27 mouse cellular contexts compared by ENCODE assay signal in the genomic region with DNA sequence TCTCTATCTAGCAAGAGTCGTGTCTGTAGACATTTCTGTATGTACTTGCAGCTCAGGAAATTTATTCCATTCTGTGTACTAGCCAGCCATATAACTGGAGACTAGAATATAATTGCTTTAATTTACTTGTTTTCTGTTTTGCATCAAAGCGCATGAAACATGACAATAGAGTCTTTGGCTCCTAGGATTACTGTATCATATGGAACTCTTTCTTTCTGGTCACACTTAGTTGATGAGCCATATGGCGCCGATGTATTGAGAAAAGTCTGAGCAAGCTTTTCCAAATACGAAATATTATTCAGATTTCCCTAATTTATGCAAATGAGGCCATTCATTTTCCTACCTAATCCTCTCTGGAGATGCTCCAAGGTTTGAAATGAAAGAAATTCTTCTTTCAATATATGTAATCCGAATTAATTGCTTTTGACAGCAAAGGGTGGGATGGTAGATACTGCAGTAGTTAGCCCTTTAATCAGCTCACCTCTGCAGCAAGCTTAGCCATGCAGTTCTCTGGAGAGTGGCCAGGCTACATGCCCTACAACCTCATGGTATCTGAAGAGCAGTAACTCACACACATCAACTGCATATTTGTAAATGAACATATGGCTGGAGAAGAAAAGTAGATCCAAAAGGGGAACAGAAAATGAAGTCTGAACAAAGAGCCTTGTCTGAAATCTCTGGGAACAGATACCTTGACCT.
DNase-seq lines count a peak whose midpoint lies in the region; ATAC-seq and TF ChIP-seq lines count a peak whose summit lies in the region.
"Had no signal": no experiment of that assay in that cellular context is flagged by ENCODE, and none has a peak within 500 bp of the region (broad histone marks: within the 10 kb centered on the region; RNA-seq: fewer than 3 reads in every experiment).

No protein-coding gene starts in this region.

- no peak overlapping the region for H3K4me2 ChIP-seq in forebrain, embryonic 13.5 days
- no peak overlapping the region for H3K4me2 ChIP-seq in midbrain, embryonic 14.5 days (ENCODE audit: low read length)
- no peak overlapping the region for H3K4me2 ChIP-seq in forebrain, embryonic 14.5 days (ENCODE audit: low read length)
- H3K4me2 ChIP-seq in midbrain, postnatal 0 days (ENCODE audit: low read depth, low read length, poor library complexity, severe bottlenecking) = no peak overlapping the region
- no peak overlapping the region for H3K4me2 ChIP-seq in kidney, embryonic 15.5 days
- H3K4me2 ChIP-seq: embryonic facial prominence, embryonic 12.5 days; heart, embryonic 15.5 days; hindbrain, embryonic 12.5 days; limb, embryonic 13.5 days; liver, embryonic 11.5 days; lung, embryonic 15.5 days; neural tube, embryonic 13.5 days; stomach, embryonic 15.5 days had no signal

- TF ChIP-seq CTCF in midbrain, postnatal 0 days (IDR thresholded peaks at IDR 0.05) = no peak

- no peak overlapping the region for H3K9ac ChIP-seq in forebrain, embryonic 13.5 days
- H3K9ac ChIP-seq in midbrain, embryonic 14.5 days (replicated peaks; ENCODE audit: low read length) = no peak overlapping the region
- no peak overlapping the region for H3K9ac ChIP-seq in forebrain, embryonic 14.5 days (ENCODE audit: low read length)
- no peak overlapping the region for H3K9ac ChIP-seq in midbrain, postnatal 0 days (replicated peaks; ENCODE audit: low read length, poor library complexity, severe bottlenecking)
- no peak overlapping the region for H3K9ac ChIP-seq in kidney, embryonic 15.5 days
- H3K9ac ChIP-seq: embryonic facial prominence, embryonic 12.5 days; heart, embryonic 15.5 days; hindbrain, embryonic 12.5 days; limb, embryonic 13.5 days; lung, embryonic 15.5 days; neural tube, embryonic 13.5 days; stomach, embryonic 15.5 days had no signal

- H3K4me3 ChIP-seq in forebrain, embryonic 13.5 days = no peak overlapping the region
- H3K4me3 ChIP-seq in forebrain, embryonic 10.5 days = no peak overlapping the region
- H3K4me3 ChIP-seq in midbrain, embryonic 14.5 days (replicated peaks; ENCODE audit: low read depth, low read length) = no peak overlapping the region
- no peak overlapping the region for H3K4me3 ChIP-seq in midbrain, embryonic 10.5 days
- H3K4me3 ChIP-seq in forebrain, embryonic 14.5 days (ENCODE audit: low read depth, low read length) = no peak overlapping the region
- H3K4me3 ChIP-seq in midbrain, postnatal 0 days (ENCODE audit: low read depth, low read length) = no peak overlapping the region
- no peak overlapping the region for H3K4me3 ChIP-seq in kidney, embryonic 15.5 days (replicated peaks)
- H3K4me3 ChIP-seq: embryonic facial prominence, embryonic 12.5 days; erythroblast, embryonic 14.5 days; heart, embryonic 10.5 days; heart, embryonic 15.5 days; hindbrain, embryonic 12.5 days; limb, embryonic 13.5 days; lung, embryonic 15.5 days; neural tube, embryonic 13.5 days; stomach, embryonic 15.5 days had no signal

- H3K27ac ChIP-seq in forebrain, embryonic 13.5 days = 0 out of 2 replicates have a peak overlapping the region, but pooled peaks have one; percentile 21
- no peak overlapping the region for H3K27ac ChIP-seq in forebrain, embryonic 10.5 days
- H3K27ac ChIP-seq in midbrain, embryonic 14.5 days (replicated peaks; ENCODE audit: low read depth, low read length) = no peak overlapping the region
- H3K27ac ChIP-seq in midbrain, embryonic 10.5 days (replicated peaks) = no peak overlapping the region
- 0 out of 2 replicates have a peak overlapping the region, but pooled peaks have one; percentile 39 for H3K27ac ChIP-seq in forebrain, embryonic 14.5 days (ENCODE audit: low read depth, low read length)
- H3K27ac ChIP-seq in midbrain, postnatal 0 days (ENCODE audit: low read depth, low read length) = no peak overlapping the region
- H3K27ac ChIP-seq in kidney, embryonic 15.5 days = no peak overlapping the region
- H3K27ac ChIP-seq: embryonic facial prominence, embryonic 12.5 days; heart, embryonic 10.5 days; heart, embryonic 15.5 days; hindbrain, embryonic 12.5 days; limb, embryonic 13.5 days; lung, embryonic 15.5 days; neural tube, embryonic 13.5 days; stomach, embryonic 15.5 days had no signal

- ATAC-seq in forebrain, embryonic 13.5 days = peak; percentile 89
- ATAC-seq in midbrain, embryonic 14.5 days (ENCODE audit: low FRiP score, low TSS enrichment) = peak; percentile 78
- peak; percentile 94 for ATAC-seq in forebrain, embryonic 14.5 days
- no peak for ATAC-seq in midbrain, postnatal 0 days (ENCODE audit: low FRiP score)
- ATAC-seq in kidney, embryonic 15.5 days (replicated peaks; ENCODE audit: low FRiP score) = no peak
- ATAC-seq: inflammation-experienced regulatory T-cells, adult 6 months had no signal

- no peaks in the 10 kb centered on the region for H3K36me3 ChIP-seq in forebrain, embryonic 13.5 days (ENCODE audit: poor library complexity, severe bottlenecking)
- no peaks in the 10 kb centered on the region for H3K36me3 ChIP-seq in forebrain, embryonic 10.5 days (replicated peaks)
- H3K36me3 ChIP-seq in midbrain, embryonic 14.5 days (ENCODE audit: control insufficient read depth, insufficient read depth, low read length) = no peaks in the 10 kb centered on the region
- no peaks in the 10 kb centered on the region for H3K36me3 ChIP-seq in midbrain, embryonic 10.5 days
- no peaks in the 10 kb centered on the region for H3K36me3 ChIP-seq in forebrain, embryonic 14.5 days (ENCODE audit: control insufficient read depth, insufficient read depth, low read length)
- no peaks in the 10 kb centered on the region for H3K36me3 ChIP-seq in midbrain, postnatal 0 days (ENCODE audit: insufficient read depth, low read length)
- no peaks in the 10 kb centered on the region for H3K36me3 ChIP-seq in kidney, embryonic 15.5 days
- H3K36me3 ChIP-seq: embryonic facial prominence, embryonic 12.5 days; heart, embryonic 10.5 days; heart, embryonic 15.5 days; hindbrain, embryonic 12.5 days; limb, embryonic 13.5 days; lung, embryonic 15.5 days; neural tube, embryonic 13.5 days; stomach, embryonic 15.5 days had no signal

- H3K27me3 ChIP-seq in forebrain, embryonic 13.5 days = no peaks in the 10 kb centered on the region
- H3K27me3 ChIP-seq in forebrain, embryonic 10.5 days (ENCODE audit: poor library complexity, severe bottlenecking) = no peaks in the 10 kb centered on the region
- no peaks in the 10 kb centered on the region for H3K27me3 ChIP-seq in midbrain, embryonic 14.5 days (ENCODE audit: control insufficient read depth, insufficient read depth, low read length)
- no peaks in the 10 kb centered on the region for H3K27me3 ChIP-seq in midbrain, embryonic 10.5 days (ENCODE audit: low read depth, poor library complexity, severe bottlenecking)
- no peaks in the 10 kb centered on the region for H3K27me3 ChIP-seq in forebrain, embryonic 14.5 days (replicated peaks; ENCODE audit: control insufficient read depth, insufficient read depth, low read length)
- H3K27me3 ChIP-seq in midbrain, postnatal 0 days (ENCODE audit: insufficient read depth, low read length) = no peaks in the 10 kb centered on the region
- H3K27me3 ChIP-seq in kidney, embryonic 15.5 days = no peaks in the 10 kb centered on the region
- H3K27me3 ChIP-seq: embryonic facial prominence, embryonic 12.5 days; heart, embryonic 15.5 days; hindbrain, embryonic 12.5 days; limb, embryonic 13.5 days; lung, embryonic 15.5 days; neural tube, embryonic 13.5 days; stomach, embryonic 15.5 days had no signal

- 52% methylated on average over 6 of the region's 6 CpGs for WGBS in forebrain, embryonic 13.5 days
- 89% methylated on average over 6 of the region's 6 CpGs for WGBS in forebrain, embryonic 10.5 days
- WGBS in midbrain, embryonic 14.5 days = 57% methylated on average over 6 of the region's 6 CpGs
- WGBS in midbrain, embryonic 10.5 days = 87% methylated on average over 6 of the region's 6 CpGs
- WGBS in forebrain, embryonic 14.5 days = 39% methylated on average over 6 of the region's 6 CpGs
- 54% methylated on average over 6 of the region's 6 CpGs for WGBS in midbrain, postnatal 0 days
- WGBS in kidney, embryonic 15.5 days = 81% methylated on average over 6 of the region's 6 CpGs

- no peaks in the 10 kb centered on the region for H3K4me1 ChIP-seq in forebrain, embryonic 13.5 days
- no peaks in the 10 kb centered on the region for H3K4me1 ChIP-seq in forebrain, embryonic 10.5 days
- no peaks in the 10 kb centered on the region for H3K4me1 ChIP-seq in midbrain, embryonic 14.5 days (ENCODE audit: control insufficient read depth, insufficient read depth, low read length)
- H3K4me1 ChIP-seq in midbrain, embryonic 10.5 days = no peaks in the 10 kb centered on the region
- H3K4me1 ChIP-seq in forebrain, embryonic 14.5 days (ENCODE audit: control insufficient read depth, insufficient read depth, low read length) = peaks cover 3% of the 10 kb centered on the region; the same call in 1 of the 2 replicates
- H3K4me1 ChIP-seq in midbrain, postnatal 0 days (ENCODE audit: insufficient read depth, low read length) = no peaks in the 10 kb centered on the region
- H3K4me1 ChIP-seq in kidney, embryonic 15.5 days = no peaks in the 10 kb centered on the region
- H3K4me1 ChIP-seq: embryonic facial prominence, embryonic 12.5 days; heart, embryonic 10.5 days; heart, embryonic 15.5 days; hindbrain, embryonic 12.5 days; limb, embryonic 13.5 days; lung, embryonic 15.5 days; neural tube, embryonic 13.5 days; stomach, embryonic 15.5 days had no signal

- no peaks in the 10 kb centered on the region for H3K9me3 ChIP-seq in forebrain, embryonic 13.5 days (replicated peaks)
- no peaks in the 10 kb centered on the region for H3K9me3 ChIP-seq in forebrain, embryonic 10.5 days
- H3K9me3 ChIP-seq in midbrain, embryonic 14.5 days (ENCODE audit: control insufficient read depth, low read length) = no peaks in the 10 kb centered on the region
- H3K9me3 ChIP-seq in midbrain, embryonic 10.5 days (replicated peaks) = no peaks in the 10 kb centered on the region
- H3K9me3 ChIP-seq in forebrain, embryonic 14.5 days (replicated peaks; ENCODE audit: control insufficient read depth, low read length) = no peaks in the 10 kb centered on the region
- H3K9me3 ChIP-seq in midbrain, postnatal 0 days (ENCODE audit: low read length) = no peaks in the 10 kb centered on the region
- H3K9me3 ChIP-seq in kidney, embryonic 15.5 days (replicated peaks) = no peaks in the 10 kb centered on the region
- H3K9me3 ChIP-seq: embryonic facial prominence, embryonic 12.5 days; heart, embryonic 10.5 days; heart, embryonic 15.5 days; hindbrain, embryonic 12.5 days; limb, embryonic 13.5 days; lung, embryonic 15.5 days; neural tube, embryonic 13.5 days; stomach, embryonic 15.5 days had no signal

- no peak for DNase-seq in forebrain, embryonic 10.5 days (ENCODE audit: extremely low spot score, low spot score)
- DNase-seq in midbrain, embryonic 14.5 days = peak; percentile 65
- DNase-seq in midbrain, embryonic 10.5 days (ENCODE audit: low spot score) = no peak
- DNase-seq in forebrain, embryonic 14.5 days (ENCODE audit: low spot score) = peak; percentile 88
- peak; percentile 6 for DNase-seq in midbrain, postnatal 0 days (ENCODE audit: low spot score)
- DNase-seq in embryo, embryonic 11 days = no peak
- DNase-seq: adrenal gland, postnatal 14 days; cerebellum, adult 2 months; cerebellum, postnatal 14 days; gastrocnemius, postnatal 25 days; heart, adult 11 months; kidney, adult 11 months; kidney, postnatal 36 days; right cerebral cortex, postnatal 14 days had no signal

Comparison
In these comparisons a context has a peak if more than half of its experiments do, and no peak if none do; other contexts are left out.
1. ATAC-seq: peak in forebrain, embryonic 13.5 days (single experiment), midbrain, embryonic 14.5 days (single experiment) and forebrain, embryonic 14.5 days (single experiment); none in midbrain, postnatal 0 days (single experiment) and kidney, embryonic 15.5 days (single experiment).
2. H3K27ac ChIP-seq: peak in forebrain, embryonic 13.5 days (single experiment) and forebrain, embryonic 14.5 days (single experiment); none in forebrain, embryonic 10.5 days (single experiment), midbrain, embryonic 14.5 days (single experiment), midbrain, embryonic 10.5 days (single experiment), midbrain, postnatal 0 days (single experiment) and kidney, embryonic 15.5 days (single experiment).
3. DNase-seq: peak in midbrain, embryonic 14.5 days (single experiment), forebrain, embryonic 14.5 days (single experiment) and midbrain, postnatal 0 days (single experiment); none in forebrain, embryonic 10.5 days (single experiment), midbrain, embryonic 10.5 days (single experiment) and embryo, embryonic 11 days (single experiment).